Mouse (Mus musculus): ENCODE measurements around the gene Vmn1r184. TPM values are rescaled to one million over a fixed set of nuclear protein-coding genes. Genes with fewer than 3 reads are reported as not detected.
"Not testable (repeated sequence)": the region's sequence is repeated elsewhere in the genome, so short reads cannot be mapped to it uniquely, and the experiment has no call there.

The Vmn1r184 gene
- 0.02 TPM in 1 of 2 replicates, not detected in the other for polyA plus RNA-seq (2015; fragmentation: Nextera tagmentation; extraction: Ambion mirVana)

DNA sequence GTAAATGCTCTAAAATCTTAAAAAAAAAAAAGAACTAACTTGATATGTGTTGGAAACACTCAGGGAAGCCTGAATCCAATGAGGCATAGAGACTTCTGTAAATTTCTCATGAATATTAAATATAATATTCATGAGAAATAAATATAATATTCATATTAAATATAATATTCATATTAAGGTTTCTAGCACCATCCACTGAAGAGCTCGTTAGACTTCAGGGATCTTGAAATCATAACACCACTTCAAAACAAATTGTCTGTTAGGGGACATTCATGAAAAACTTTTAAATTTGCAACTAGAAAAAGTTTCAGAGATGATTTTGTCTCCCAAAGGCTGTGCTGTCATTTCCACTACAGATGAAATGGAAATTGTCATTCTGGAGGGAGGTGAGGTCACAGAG, at the start of gene Vmn1r184:
Gene Vmn1r184 (plus strand): TSS at position 301 of the 400 bp plus-strand sequence.
- DNase-seq (ENCODE audit: low spot score); H3K9ac ChIP-seq (ENCODE audit: low read length); ATAC-seq (ENCODE audit: low FRiP score, low TSS enrichment); H3K4me2 ChIP-seq (replicated peaks; ENCODE audit: low read depth); H3K9me3 ChIP-seq (ENCODE audit: control insufficient read depth, low read length); H3K27me3 ChIP-seq (ENCODE audit: control insufficient read depth, insufficient read depth, low read length); H3K4me3 ChIP-seq (ENCODE audit: low read depth, low read length); H3K4me1 ChIP-seq (replicated peaks; ENCODE audit: control insufficient read depth, insufficient read depth); H3K27ac ChIP-seq (replicated peaks); H3K36me3 ChIP-seq (ENCODE audit: control insufficient read depth, insufficient read depth, low read length): not testable (repeated sequence)
- 76% methylated on average over 1 of the region's 1 CpGs for WGBS

DNA sequence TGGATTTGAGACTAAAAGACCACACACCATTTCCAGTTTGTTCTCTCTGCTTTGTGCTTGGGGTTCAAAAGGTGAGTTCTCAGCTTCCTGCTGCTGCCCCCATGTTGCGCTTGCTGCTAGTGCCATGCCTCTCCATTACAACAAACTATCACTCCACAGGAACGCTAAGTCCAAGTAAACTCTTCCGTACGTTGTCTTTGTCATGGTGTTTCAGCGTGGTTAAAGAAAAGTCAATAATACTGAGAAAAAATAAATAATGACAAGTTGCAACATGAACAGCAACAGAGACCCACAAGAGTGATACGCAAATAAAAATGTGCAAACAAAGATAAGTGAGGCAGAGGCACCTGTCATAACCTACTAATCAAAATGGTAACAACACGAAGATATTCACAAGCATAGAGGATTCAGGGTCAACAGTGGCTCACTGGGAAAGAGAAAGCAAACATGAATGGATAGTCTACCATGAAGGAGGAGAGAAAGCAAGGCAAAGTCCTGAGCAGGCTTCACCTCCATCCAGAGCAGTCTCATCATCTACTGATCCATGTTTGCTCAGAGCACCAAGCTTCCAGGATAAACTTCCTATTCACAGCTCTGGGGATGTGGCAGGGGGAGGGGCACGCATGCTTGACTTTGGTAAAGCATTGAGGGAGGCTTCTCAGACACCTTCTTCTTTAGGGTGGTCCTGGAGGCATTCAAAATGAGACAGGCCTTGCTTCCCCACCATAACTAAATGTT, 43.5 kb downstream of the Vmn1r184 start:
- 72% methylated on average over 8 of the region's 8 CpGs for WGBS
- not testable (repeated sequence) for H3K27ac ChIP-seq (replicated peaks); H3K9me3 ChIP-seq (ENCODE audit: control insufficient read depth, low read length); H3K4me1 ChIP-seq (replicated peaks; ENCODE audit: control insufficient read depth, insufficient read depth); H3K4me3 ChIP-seq (ENCODE audit: low read depth, low read length); ATAC-seq (ENCODE audit: low FRiP score, low TSS enrichment); DNase-seq (ENCODE audit: low spot score); H3K36me3 ChIP-seq (ENCODE audit: control insufficient read depth, insufficient read depth, low read length); H3K27me3 ChIP-seq (ENCODE audit: control insufficient read depth, insufficient read depth, low read length); H3K9ac ChIP-seq (ENCODE audit: low read length); H3K4me2 ChIP-seq (replicated peaks; ENCODE audit: low read depth)

DNA sequence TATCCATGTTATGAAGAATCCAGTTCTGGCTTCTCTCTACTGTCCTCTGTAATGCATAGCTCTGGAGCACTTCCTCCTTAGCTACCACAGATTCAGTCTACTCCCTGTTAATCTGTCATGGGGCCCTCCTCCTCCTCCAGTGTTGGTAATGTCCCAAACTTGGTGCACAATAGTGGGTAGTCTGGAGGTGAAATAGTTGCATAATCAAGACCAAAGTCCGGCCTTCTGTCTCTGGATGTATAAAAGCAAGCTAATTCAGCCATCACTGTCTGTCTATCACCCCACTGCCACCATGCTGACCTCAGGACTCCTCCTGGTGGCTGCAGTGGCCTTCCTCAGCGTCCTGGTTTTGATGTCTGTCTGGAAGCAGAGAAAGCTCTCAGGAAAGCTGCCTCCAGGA, 46.8 kb downstream of the Vmn1r184 start, which contains the start of gene Cyp2a4:
Gene Cyp2a4 (plus strand): TSS at position 244 of the 400 bp plus-strand sequence.
- not testable (repeated sequence) for H3K27me3 ChIP-seq (ENCODE audit: control insufficient read depth, insufficient read depth, low read length); ATAC-seq (ENCODE audit: low FRiP score, low TSS enrichment); H3K4me3 ChIP-seq (ENCODE audit: low read depth, low read length); H3K4me1 ChIP-seq (replicated peaks; ENCODE audit: control insufficient read depth, insufficient read depth); DNase-seq (ENCODE audit: low spot score); H3K27ac ChIP-seq (replicated peaks); H3K9ac ChIP-seq (ENCODE audit: low read length); H3K36me3 ChIP-seq (ENCODE audit: control insufficient read depth, insufficient read depth, low read length); H3K4me2 ChIP-seq (replicated peaks; ENCODE audit: low read depth); H3K9me3 ChIP-seq (ENCODE audit: control insufficient read depth, low read length)
- 68% methylated on average over 2 of the region's 2 CpGs for WGBS

DNA sequence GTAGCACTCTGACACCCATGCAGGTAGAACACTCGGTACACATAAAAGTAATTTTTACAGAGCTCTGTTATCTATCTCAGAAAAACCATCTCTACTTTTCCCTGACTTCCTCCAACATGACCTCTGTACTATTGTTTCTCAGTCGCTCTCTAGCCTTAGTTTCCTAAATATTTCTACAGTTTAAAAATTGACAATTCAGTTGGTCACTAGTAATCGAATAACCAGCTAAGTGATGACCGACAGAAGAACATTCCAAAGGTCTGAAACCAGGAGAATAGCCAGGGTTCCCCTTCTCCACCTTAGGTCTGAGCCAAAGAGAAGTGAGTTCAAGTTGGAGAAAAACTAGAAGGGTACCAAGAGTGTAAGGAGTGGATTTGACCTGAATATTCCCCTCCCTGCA, 51.7 kb downstream of the Vmn1r184 start:
- WGBS, result 86% methylated on average over 4 of the region's 4 CpGs
- ATAC-seq (ENCODE audit: low FRiP score, low TSS enrichment); H3K27ac ChIP-seq (replicated peaks); H3K9ac ChIP-seq (ENCODE audit: low read length); H3K27me3 ChIP-seq (ENCODE audit: control insufficient read depth, insufficient read depth, low read length); DNase-seq (ENCODE audit: low spot score); H3K4me2 ChIP-seq (replicated peaks; ENCODE audit: low read depth); H3K36me3 ChIP-seq (ENCODE audit: control insufficient read depth, insufficient read depth, low read length); H3K4me3 ChIP-seq (ENCODE audit: low read depth, low read length); H3K4me1 ChIP-seq (replicated peaks; ENCODE audit: control insufficient read depth, insufficient read depth); H3K9me3 ChIP-seq (ENCODE audit: control insufficient read depth, low read length): not testable (repeated sequence)

DNA sequence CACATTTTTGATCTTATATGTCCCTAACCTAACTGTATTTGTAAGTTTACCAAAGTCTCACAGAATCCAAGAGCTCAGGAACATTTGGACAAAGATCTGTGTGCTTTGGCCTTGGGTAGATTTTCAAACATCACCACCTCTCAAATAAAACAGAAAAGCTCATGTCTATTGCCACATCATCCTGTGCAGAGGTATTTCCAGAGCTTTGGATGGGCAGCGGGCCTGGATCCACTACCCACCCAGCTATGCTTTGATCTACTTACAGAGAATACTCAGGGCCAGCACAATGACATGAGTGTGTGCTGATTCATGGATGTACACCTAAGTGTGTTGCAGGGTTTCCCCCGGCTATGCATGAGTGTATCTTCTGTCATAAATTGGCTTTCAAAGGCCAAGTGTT, 55.1 kb downstream of the Vmn1r184 start:
- not testable (repeated sequence) for H3K9ac ChIP-seq (ENCODE audit: low read length); H3K36me3 ChIP-seq (ENCODE audit: control insufficient read depth, insufficient read depth, low read length); H3K9me3 ChIP-seq (ENCODE audit: control insufficient read depth, low read length); H3K4me2 ChIP-seq (replicated peaks; ENCODE audit: low read depth); H3K27ac ChIP-seq (replicated peaks); DNase-seq (ENCODE audit: low spot score); H3K27me3 ChIP-seq (ENCODE audit: control insufficient read depth, insufficient read depth, low read length); H3K4me3 ChIP-seq (ENCODE audit: low read depth, low read length); ATAC-seq (ENCODE audit: low FRiP score, low TSS enrichment); H3K4me1 ChIP-seq (replicated peaks; ENCODE audit: control insufficient read depth, insufficient read depth)
- WGBS, result 73% methylated on average over 2 of the region's 2 CpGs

- 85% methylated on average over 4 of the region's 4 CpGs for WGBS
- H3K9ac ChIP-seq (ENCODE audit: low read length); H3K4me2 ChIP-seq (replicated peaks; ENCODE audit: low read depth); ATAC-seq (ENCODE audit: low FRiP score, low TSS enrichment); H3K36me3 ChIP-seq (ENCODE audit: control insufficient read depth, insufficient read depth, low read length); H3K27ac ChIP-seq (replicated peaks); DNase-seq (ENCODE audit: low spot score); H3K4me1 ChIP-seq (replicated peaks; ENCODE audit: control insufficient read depth, insufficient read depth); H3K27me3 ChIP-seq (ENCODE audit: control insufficient read depth, insufficient read depth, low read length); H3K9me3 ChIP-seq (ENCODE audit: control insufficient read depth, low read length); H3K4me3 ChIP-seq (ENCODE audit: low read depth, low read length): not testable (repeated sequence)
Measured at GRCm38 (mm10) chr7:26315809-26316208, 55.7 kb downstream of the Vmn1r184 start.

Other genes starting within 250 kb of the Vmn1r184 start
- not detected in 2 replicates for gene Cyp2b13, start 198.8 kb upstream of the Vmn1r184 start, polyA plus RNA-seq (2015; fragmentation: Nextera tagmentation; extraction: Ambion mirVana)
- not detected in 2 replicates for gene Cyp2b9, start 86.9 kb upstream of the Vmn1r184 start, polyA plus RNA-seq (2015; fragmentation: Nextera tagmentation; extraction: Ambion mirVana)
- gene Cyp2a4, start 46.8 kb downstream of the Vmn1r184 start, polyA plus RNA-seq (2015; fragmentation: Nextera tagmentation; extraction: Ambion mirVana), result not detected in 2 replicates
- 0.06 TPM in 1 of 2 replicates, not detected in the other for gene Nlrp9c, start 143.4 kb downstream of the Vmn1r184 start, polyA plus RNA-seq (2015; fragmentation: Nextera tagmentation; extraction: Ambion mirVana)
- 0.04 TPM in 1 of 2 replicates, not detected in the other for gene Nlrp4a, start 174.8 kb downstream of the Vmn1r184 start, polyA plus RNA-seq (2015; fragmentation: Nextera tagmentation; extraction: Ambion mirVana)

Measured in stomach, postnatal 0 days (tissue).